In the genomic region with DNA sequence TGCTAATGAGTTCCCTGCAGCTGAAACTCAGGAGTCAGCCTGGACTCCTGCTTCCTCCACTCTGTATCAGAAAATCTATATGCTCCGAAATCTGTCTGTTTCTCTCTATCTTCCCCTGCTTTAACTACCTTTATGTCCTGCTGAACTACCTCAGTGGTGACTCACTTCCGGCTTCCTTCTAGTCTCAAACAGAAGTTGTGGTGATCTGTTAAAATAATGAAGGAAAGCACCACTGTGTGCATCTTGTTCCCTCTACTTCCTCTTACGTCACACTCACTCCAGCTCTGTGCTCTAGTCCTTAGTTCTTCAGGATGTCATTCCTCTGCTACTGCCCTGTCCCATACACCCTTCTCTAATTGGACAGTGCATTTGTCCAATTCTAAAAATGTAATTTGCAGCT, we compare ENCODE assay signal across 27 mouse cellular contexts.
DNase-seq lines count a peak whose midpoint lies in the region; ATAC-seq and TF ChIP-seq lines count a peak whose summit lies in the region.
"Had no signal": no experiment of that assay in that cellular context is flagged by ENCODE, and none has a peak within 500 bp of the region (broad histone marks: within the 10 kb centered on the region; RNA-seq: fewer than 3 reads in every experiment).

No protein-coding gene starts in this region.

- no peaks in the 10 kb centered on the region for H3K36me3 ChIP-seq in thymus, adult 2 months (ENCODE audit: control insufficient read depth, insufficient read depth, low read length)
- H3K36me3 ChIP-seq: heart, embryonic 13.5 days; intestine, embryonic 15.5 days; limb, embryonic 13.5 days; liver, embryonic 12.5 days; midbrain, embryonic 15.5 days; neural tube, embryonic 13.5 days had no signal

- H3K27ac ChIP-seq in bone marrow macrophage, adult 2 months (ENCODE audit: insufficient read depth, low read depth, low read length): peak overlapping the region; percentile 43
- H3K27ac ChIP-seq in thymus, adult 2 months (ENCODE audit: control insufficient read depth, insufficient read depth, low read length): no peak overlapping the region
- H3K27ac ChIP-seq: forebrain, embryonic 13.5 days; heart, adult 2 months; heart, embryonic 13.5 days; hindbrain, embryonic 14.5 days; intestine, embryonic 15.5 days; limb, embryonic 13.5 days; liver, embryonic 12.5 days; midbrain, embryonic 15.5 days; neural tube, embryonic 13.5 days had no signal

- ATAC-seq in inflammation-experienced regulatory T-cells, adult 6 months: peak; percentile 85
- ATAC-seq: forebrain, embryonic 13.5 days; intestine, embryonic 15.5 days; liver, embryonic 12.5 days; midbrain, embryonic 15.5 days had no signal

- WGBS in thymus, adult 2 months: 36% methylated on average over 3 of the region's 3 CpGs

- no peaks in the 10 kb centered on the region for H3K27me3 ChIP-seq in thymus, adult 2 months (ENCODE audit: control insufficient read depth, insufficient read depth, low read length)
- H3K27me3 ChIP-seq: forebrain, embryonic 13.5 days; heart, embryonic 13.5 days; intestine, embryonic 15.5 days; limb, embryonic 13.5 days; liver, embryonic 12.5 days; midbrain, embryonic 15.5 days; neural tube, embryonic 13.5 days had no signal

- TF ChIP-seq POLR2A in bone marrow macrophage, adult 2 months (IDR thresholded peaks at IDR 0.05; ENCODE audit: borderline replicate concordance, low read depth, low read length): no peak
- TF ChIP-seq POLR2A in thymus, adult 2 months (IDR thresholded peaks at IDR 0.05; ENCODE audit: control insufficient read depth, extremely low read depth, insufficient read depth, low read length, poor library complexity): no peak

- DNase-seq in CD4-positive, CD25-positive, alpha-beta regulatory T cell, adult 2 months (ENCODE audit: low read depth, low spot score): peak; percentile 13
- no peak for DNase-seq in frontal cortex, postnatal 14 days (ENCODE audit: low spot score in 2 of 2)
- DNase-seq in kidney, adult 9 months: no peak
- DNase-seq in thymus, adult 2 months: no peak
- DNase-seq in layer of hippocampus, adult 8-10 months (ENCODE audit: low spot score in 2 of 2): no peak
- DNase-seq: adrenal gland, adult 8-10 months; cerebellum, adult 2 months; cerebellum, postnatal 36 days; gastrocnemius, postnatal 25 days; heart, adult 2 months; kidney, adult 8-10 months; kidney, postnatal 14 days; lung, adult 18-20 months; lung, postnatal 10 days; right cerebral cortex, adult 18-20 months; thymus, adult 18-20 months had no signal

- H3K4me3 ChIP-seq in bone marrow macrophage, adult 2 months (ENCODE audit: insufficient read depth, low read length): no peak overlapping the region
- no peak overlapping the region for H3K4me3 ChIP-seq in thymus, adult 2 months (ENCODE audit: control insufficient read depth, insufficient read depth, low read length)
- H3K4me3 ChIP-seq: forebrain, embryonic 13.5 days; heart, adult 2 months; heart, embryonic 13.5 days; intestine, embryonic 15.5 days; limb, embryonic 13.5 days; liver, embryonic 12.5 days; midbrain, embryonic 15.5 days; myocyte; neural tube, embryonic 13.5 days had no signal

- TF ChIP-seq CTCF in bone marrow macrophage, adult 2 months (IDR thresholded peaks at IDR 0.05; ENCODE audit: low read depth, low read length): no peak
- no peak for TF ChIP-seq CTCF in thymus, adult 2 months (IDR thresholded peaks at IDR 0.05; ENCODE audit: borderline replicate concordance, control insufficient read depth, extremely low read depth, insufficient read depth, low read length, poor library complexity)

- H3K4me1 ChIP-seq in bone marrow macrophage, adult 2 months (ENCODE audit: control insufficient read depth, insufficient read depth, low read length): peaks cover 9% of the 10 kb centered on the region
- H3K4me1 ChIP-seq in thymus, adult 2 months (replicated peaks; ENCODE audit: control insufficient read depth, insufficient read depth, low read length): no peaks in the 10 kb centered on the region
- H3K4me1 ChIP-seq: forebrain, embryonic 13.5 days; heart, embryonic 13.5 days; intestine, embryonic 15.5 days; limb, embryonic 13.5 days; liver, embryonic 12.5 days; midbrain, embryonic 15.5 days; neural tube, embryonic 13.5 days had no signal
